Mouse (Mus musculus) stomach, embryonic 15.5 days (tissue): ENCODE measurements at regions not wholly inside any gene's neighbourhood (a gene's known extent, or its start where the extent isn't known, plus 50 kb on each side); places are given as distances from the start of the nearest gene placed in this dataset.

ENCODE experiments used
- ATAC-seq: fragments of 200-750 bp; cut with Nextera tagmentation; 2 replicates; pipeline ENCODE4 v1.8.0; 2017; ENCODE audit warnings: low read depth, moderate number of reproducible peaks, moderate TSS enrichment; ENCODE audit not compliant: insufficient read depth, low FRiP score
- H3K27ac ChIP-seq: fragments of 300-500 bp; sonication (generic); 2 replicates; pipeline ENCODE4 v1.5.1; 2015; ENCODE audit warnings: mild to moderate bottlenecking, inconsistent platforms
- H3K27me3 ChIP-seq: fragments of 300-500 bp; sonication (generic); replicated peaks from 2 replicates; pipeline ENCODE4 v1.6.1; 2015; ENCODE audit warnings: inconsistent platforms
- H3K36me3 ChIP-seq: fragments of 300-500 bp; sonication (generic); 2 replicates; pipeline ENCODE4 v1.6.1; 2015; ENCODE audit warnings: inconsistent platforms
- H3K4me1 ChIP-seq: fragments of 300-500 bp; sonication (generic); 2 replicates; pipeline ENCODE4 v1.6.1; 2015; ENCODE audit warnings: inconsistent platforms
- H3K4me2 ChIP-seq: fragments of 300-500 bp; sonication (generic); 2 replicates; pipeline ENCODE4 v1.6.1; 2015; ENCODE audit warnings: mild to moderate bottlenecking, inconsistent platforms
- H3K4me3 ChIP-seq: fragments of 300-500 bp; sonication (generic); replicated peaks from 2 replicates; pipeline ENCODE4 v1.5.1; 2015; ENCODE audit warnings: inconsistent platforms
- H3K9ac ChIP-seq: fragments of 300-500 bp; sonication (generic); 2 replicates; pipeline ENCODE4 v1.6.1; 2015; ENCODE audit warnings: inconsistent platforms
- H3K9me3 ChIP-seq: fragments of 300-500 bp; sonication (generic); 2 replicates; pipeline ENCODE4 v1.6.1; 2016; ENCODE audit warnings: inconsistent platforms
- WGBS: fragments of 180-500 bp; shearing (Covaris S2); methylation state at CpG from one replicate; pipeline ENCODE4 v1.1.7; 2015; 5-methylcytosine and 5-hydroxymethylcytosine counted together

- WGBS: 83% methylated on average over 5 of the region's 5 CpGs
- no peak for ATAC-seq
- H3K27ac ChIP-seq: no peak overlapping the region
- no peak overlapping the region for H3K4me2 ChIP-seq
- no peak overlapping the region for H3K4me3 ChIP-seq
- no peak overlapping the region for H3K9ac ChIP-seq
- H3K9me3 ChIP-seq: no peaks in the 10 kb centered on the region
- H3K4me1 ChIP-seq: no peaks in the 10 kb centered on the region
- H3K27me3 ChIP-seq: no peaks in the 10 kb centered on the region
- no peaks in the 10 kb centered on the region for H3K36me3 ChIP-seq
Measured at GRCm38 (mm10) chr11:42954169-42954568, 81.4 kb upstream of the Gm9972 start.

- no peak overlapping the region for H3K4me3 ChIP-seq
- H3K27ac ChIP-seq: no peak overlapping the region
- no peak overlapping the region for H3K4me2 ChIP-seq
- no peaks in the 10 kb centered on the region for H3K36me3 ChIP-seq
- ATAC-seq: no peak
- H3K9ac ChIP-seq: no peak overlapping the region
- H3K27me3 ChIP-seq: no peaks in the 10 kb centered on the region
- 76% methylated on average over 1 of the region's 1 CpGs for WGBS
- no peaks in the 10 kb centered on the region for H3K4me1 ChIP-seq
- no peaks in the 10 kb centered on the region for H3K9me3 ChIP-seq
Measured at GRCm38 (mm10) chr11:42965732-42966131, 69.8 kb upstream of the Gm9972 start.

GRCm38 (mm10) chr11:42978245-42978644 lies 57.3 kb upstream of the Gm9972 start:
- H3K9ac ChIP-seq: no peak overlapping the region
- H3K36me3 ChIP-seq: no peaks in the 10 kb centered on the region
- no peak overlapping the region for H3K4me2 ChIP-seq
- no peaks in the 10 kb centered on the region for H3K9me3 ChIP-seq
- H3K4me3 ChIP-seq: no peak overlapping the region
- no peaks in the 10 kb centered on the region for H3K27me3 ChIP-seq
- H3K27ac ChIP-seq: no peak overlapping the region
- WGBS: 67% methylated on average over 2 of the region's 2 CpGs
- H3K4me1 ChIP-seq: no peaks in the 10 kb centered on the region
- ATAC-seq: no peak
